Mouse (Mus musculus): ENCODE data around the gene Tespa1.
"Not testable (repeated sequence)": the region's sequence is repeated elsewhere in the genome, so short reads cannot be mapped to it uniquely, and the experiment has no call there.

Gene Tespa1

GRCm38 (mm10) chr10:130344056-130344455 is 21.4 kb downstream of the Tespa1 start:
- DNase-seq (ENCODE audit: extremely low read depth, low read depth) = no peak

GRCm38 (mm10) chr10:130363438-130364164 is 40.9 kb downstream of the Tespa1 start:
- peak; percentile 50 for DNase-seq (ENCODE audit: extremely low read depth, low read depth)

GRCm38 (mm10) chr10:130364766-130365165 is 42.1 kb downstream of the Tespa1 start:
- no peak for DNase-seq (ENCODE audit: extremely low read depth, low read depth)

- DNase-seq (ENCODE audit: extremely low read depth, low read depth) = no peak
These were observed 45.7 kb downstream of the Tespa1 start for GRCm38 (mm10) chr10:130368384-130368783.

GRCm38 (mm10) chr10:130370005-130370682 is 47.5 kb downstream of the Tespa1 start:
- DNase-seq (ENCODE audit: extremely low read depth, low read depth) = no peak

- no peak for DNase-seq (ENCODE audit: extremely low read depth, low read depth)
These were observed 49.0 kb downstream of the Tespa1 start for GRCm38 (mm10) chr10:130371644-130372043.

- DNase-seq (ENCODE audit: extremely low read depth, low read depth) = peak; percentile 26
These were observed 50.0 kb downstream of the Tespa1 start for GRCm38 (mm10) chr10:130372491-130373173.

GRCm38 (mm10) chr10:130375145-130375544 is 52.5 kb downstream of the Tespa1 start:
- no peak for DNase-seq (ENCODE audit: extremely low read depth, low read depth)

- no peak for DNase-seq (ENCODE audit: extremely low read depth, low read depth)
These were observed 71.6 kb downstream of the Tespa1 start, which contains the start of gene Vmn2r84 for GRCm38 (mm10) chr10:130394232-130394631. Gene Vmn2r84 (minus strand): TSS chr10:130394332.

- DNase-seq (ENCODE audit: extremely low read depth, low read depth) = not testable (repeated sequence)
These were observed 89.6 kb downstream of the Tespa1 start for GRCm38 (mm10) chr10:130412167-130412698.
